Mouse (Mus musculus) E14TG2a.4 (cell line): ENCODE data around the gene Pcmt1.
"Not testable (repeated sequence)": the region's sequence is repeated elsewhere in the genome, so short reads cannot be mapped to it uniquely, and the experiment has no call there.

Experiments
- H3K27me3 ChIP-seq: 2 replicates; pipeline ENCODE4 v1.6.1; 2014; ENCODE audit warnings: low read length, control low read depth; ENCODE audit not compliant: insufficient read depth
- H3K36me3 ChIP-seq: 2 replicates; pipeline ENCODE4 v1.6.1; 2014; ENCODE audit warnings: low read length, control low read depth; ENCODE audit not compliant: insufficient read depth
- H3K4me1 ChIP-seq: replicated peaks from 2 replicates; pipeline ENCODE4 v1.6.1; 2014; ENCODE audit warnings: low read depth, low read length, control low read depth
- H3K4me3 ChIP-seq: replicated peaks from 2 replicates; pipeline ENCODE4 v1.5.1; 2014; ENCODE audit warnings: mild to moderate bottlenecking, low read length
- H3K9me3 ChIP-seq: 2 replicates; pipeline ENCODE4 v1.6.1; 2014; ENCODE audit warnings: low read length, control low read depth
- CTCF ChIP-seq: conservative IDR thresholded peaks from 2 replicates; pipeline ENCODE4 v1.5.1; 2014; ENCODE audit warnings: low read length
- NANOG ChIP-seq: IDR thresholded peaks from 2 replicates; pipeline ENCODE4 v1.6.1; 2014; ENCODE audit warnings: borderline replicate concordance, low read length, mixed read lengths
- POU5F1 ChIP-seq: IDR thresholded peaks from 2 replicates; pipeline ENCODE4 v1.6.1; 2014; ENCODE audit warnings: low read length, borderline replicate concordance

Pcmt1 gene

DNA sequence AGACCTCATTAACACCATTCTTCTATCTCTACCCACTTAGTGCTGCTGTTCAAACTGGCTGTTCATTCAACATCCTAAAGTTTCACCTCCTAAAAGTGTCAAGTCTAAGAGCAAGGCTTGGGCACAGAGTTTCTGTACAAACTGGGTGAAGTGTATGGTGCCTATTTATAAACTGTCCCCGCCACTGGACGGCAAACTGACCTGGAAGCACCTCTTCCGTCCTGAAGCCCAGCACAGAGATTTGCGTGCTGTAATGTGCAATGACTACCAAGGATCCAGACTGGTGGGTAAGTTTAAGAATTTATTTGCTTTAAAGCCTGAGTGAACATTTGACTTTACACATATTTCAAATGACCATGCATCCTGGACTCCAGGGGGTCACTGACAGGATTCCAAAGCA lies 51.8 kb downstream of the Pcmt1 start:
- peaks cover 23% of the 10 kb centered on the region for H3K4me1 ChIP-seq
- H3K9me3 ChIP-seq = no peaks in the 10 kb centered on the region
- no peak overlapping the region for H3K4me3 ChIP-seq
- peaks cover 73% of the 10 kb centered on the region for H3K36me3 ChIP-seq
- TF ChIP-seq NANOG = no peak
- no peak for TF ChIP-seq POU5F1
- no peak for TF ChIP-seq CTCF
- no peaks in the 10 kb centered on the region for H3K27me3 ChIP-seq

DNA sequence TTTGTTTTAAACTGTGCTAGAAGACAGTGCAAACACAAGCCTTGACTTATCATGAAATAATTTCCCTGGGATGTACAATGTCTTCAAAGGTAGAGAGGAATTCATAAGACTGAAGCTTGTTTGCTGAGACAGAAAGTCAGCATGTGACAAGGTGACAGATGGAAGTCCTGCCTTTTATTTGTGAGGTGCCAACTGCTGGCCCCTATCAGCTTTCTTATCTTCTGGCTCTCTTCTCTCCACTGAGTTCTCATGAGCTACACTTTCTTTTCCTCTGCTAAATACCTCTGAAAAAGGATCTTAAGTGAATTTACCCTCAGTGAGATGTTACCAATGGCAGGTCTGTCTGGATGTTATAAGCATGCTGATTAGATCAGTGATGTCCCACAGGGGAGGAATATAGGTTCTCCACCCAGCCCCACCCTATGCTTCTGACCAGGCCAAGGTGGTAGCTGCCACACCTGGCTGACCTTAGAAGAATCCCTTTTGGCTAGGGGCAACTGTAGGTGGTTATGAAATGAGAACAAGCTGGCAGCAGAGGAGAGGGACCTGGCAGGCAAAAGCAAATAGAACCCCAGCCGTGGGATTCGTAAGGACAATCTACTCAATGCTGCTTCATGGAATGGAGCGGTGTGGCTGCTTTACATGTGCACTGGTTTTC lies 56.9 kb downstream of the Pcmt1 start:
- TF ChIP-seq CTCF (no peak), NANOG (no peak), POU5F1 (no peak)
- Histone ChIP-seq H3K4me3 (no peak overlapping the region), H3K36me3 (peaks cover 62% of the 10 kb centered on the region), H3K27me3 (no peaks in the 10 kb centered on the region), H3K4me1 (peaks cover 48% of the 10 kb centered on the region), H3K9me3 (no peaks in the 10 kb centered on the region)

DNA sequence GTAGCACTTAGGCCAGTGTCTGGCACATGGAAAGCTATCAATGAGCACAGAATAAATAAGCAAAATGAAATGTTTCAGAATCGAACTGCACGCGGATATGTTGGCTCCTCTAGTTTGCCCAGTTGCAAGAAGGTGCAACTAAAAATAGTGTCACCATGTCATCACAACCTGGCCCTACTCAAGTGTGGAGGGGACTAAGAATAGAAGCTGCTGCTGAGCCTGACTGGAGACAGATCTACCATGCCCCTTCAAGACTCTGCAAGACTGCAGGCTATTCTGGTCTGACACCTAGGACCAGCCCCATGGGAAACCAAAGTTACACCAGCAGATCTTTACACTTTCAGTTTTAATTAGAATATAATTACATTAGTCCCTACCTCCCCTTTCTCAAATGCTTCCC lies 58.6 kb downstream of the Pcmt1 start:
- H3K9me3 ChIP-seq = no peaks in the 10 kb centered on the region
- H3K27me3 ChIP-seq = no peaks in the 10 kb centered on the region
- H3K4me3 ChIP-seq = no peak overlapping the region
- peaks cover 48% of the 10 kb centered on the region for H3K36me3 ChIP-seq
- TF ChIP-seq POU5F1 (no peak), NANOG (no peak), CTCF (no peak)
- peaks cover 43% of the 10 kb centered on the region for H3K4me1 ChIP-seq

DNA sequence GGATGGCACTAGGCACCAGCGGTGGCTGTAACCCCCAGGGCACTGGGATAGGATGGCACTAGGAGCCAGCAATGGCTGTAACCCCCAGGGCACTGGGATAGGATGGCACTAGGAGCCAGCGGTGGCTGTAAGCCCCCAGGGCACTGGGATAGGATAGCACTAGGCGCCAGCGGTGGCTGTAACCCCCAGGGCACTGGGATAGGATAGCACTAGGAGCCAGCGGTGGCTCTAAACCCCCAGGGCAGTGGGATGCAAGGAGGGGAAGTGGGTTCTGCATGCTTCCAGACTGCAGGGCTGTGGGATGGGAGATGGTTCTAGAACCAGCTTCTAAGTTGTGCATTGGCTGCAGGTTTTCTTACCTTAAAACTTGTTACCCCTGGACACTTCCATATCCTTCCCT lies 60.2 kb downstream of the Pcmt1 start:
- H3K4me1 ChIP-seq = peaks cover 43% of the 10 kb centered on the region
- TF ChIP-seq CTCF (no peak), NANOG (no peak), POU5F1 (no peak)
- no peak overlapping the region; the same call in none of the 2 replicates for H3K4me3 ChIP-seq
- H3K36me3 ChIP-seq = peaks cover 34% of the 10 kb centered on the region
- no peaks in the 10 kb centered on the region for H3K27me3 ChIP-seq
- H3K9me3 ChIP-seq = no peaks in the 10 kb centered on the region

DNA sequence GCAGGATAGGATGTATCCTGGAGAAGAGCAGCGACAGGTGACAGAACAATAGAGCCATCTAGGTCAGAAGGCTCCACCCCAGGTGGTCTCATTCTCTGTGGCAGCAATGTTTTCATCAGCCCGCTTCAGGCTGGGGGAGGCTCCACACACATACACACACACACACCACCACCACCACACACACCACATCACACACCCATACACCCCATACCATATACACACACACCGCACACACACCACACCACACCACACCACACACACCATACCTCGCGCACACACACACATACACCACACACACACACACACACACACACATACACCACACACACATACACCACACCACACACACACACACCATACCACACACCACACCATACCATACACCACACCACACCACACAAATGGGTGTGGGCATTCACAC lies 61.1 kb downstream of the Pcmt1 start:
- no peaks in the 10 kb centered on the region for H3K27me3 ChIP-seq
- no peaks in the 10 kb centered on the region for H3K9me3 ChIP-seq
- peak; percentile 65 for TF ChIP-seq NANOG
- no peak for TF ChIP-seq POU5F1
- H3K36me3 ChIP-seq = peaks cover 31% of the 10 kb centered on the region
- peaks cover 43% of the 10 kb centered on the region for H3K4me1 ChIP-seq
- no peak overlapping the region for H3K4me3 ChIP-seq

DNA sequence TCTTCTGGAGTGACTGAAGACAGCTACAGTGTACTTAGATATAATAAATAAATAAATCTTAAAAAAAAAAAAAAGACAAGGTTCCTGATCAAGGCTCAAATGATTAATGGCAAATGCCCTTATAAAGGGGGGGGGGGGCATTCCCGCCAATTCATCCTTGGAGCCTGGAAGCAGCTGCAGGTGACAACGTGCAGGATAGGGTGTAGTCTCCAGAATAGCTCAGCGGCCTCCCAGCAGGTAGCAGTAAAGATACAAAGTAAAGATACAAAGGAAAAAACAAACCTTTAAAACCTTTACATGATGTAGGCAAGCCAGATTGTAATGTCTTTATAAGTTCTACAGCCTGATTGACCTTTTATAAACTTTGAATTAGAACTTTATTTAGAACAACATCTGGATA lies 63.4 kb downstream of the Pcmt1 start:
- not testable (repeated sequence) for H3K27me3 ChIP-seq, H3K9me3 ChIP-seq
- TF ChIP-seq CTCF = 0 out of 2 replicates have a peak, but pooled peaks have one; percentile 6
- Histone ChIP-seq H3K4me1 (peaks cover 47% of the 10 kb centered on the region), H3K4me3 (peak overlapping the region; percentile 85), H3K36me3 (peaks cover 10% of the 10 kb centered on the region)

DNA sequence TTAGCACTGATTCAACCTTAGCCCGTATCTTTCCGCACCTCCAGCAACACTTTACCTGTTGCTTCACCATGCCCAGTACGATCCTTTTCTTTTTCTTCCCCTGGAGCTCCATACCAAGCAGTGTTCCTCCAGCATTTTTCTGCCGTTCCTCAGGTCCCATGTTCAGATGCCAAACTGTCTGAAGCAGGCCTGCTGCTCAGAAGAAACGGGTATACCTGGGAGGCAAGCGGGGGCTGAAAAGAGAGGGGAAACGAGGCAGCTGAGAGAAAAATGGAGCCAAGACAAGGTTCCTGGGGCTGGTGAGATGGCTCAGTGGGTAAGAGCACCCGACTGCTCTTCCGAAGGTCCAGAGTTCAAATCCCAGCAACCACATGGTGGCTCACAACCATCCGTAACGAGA lies 63.8 kb downstream of the Pcmt1 start:
- H3K4me3 ChIP-seq = peak overlapping the region; percentile 85
- H3K27me3 ChIP-seq, H3K9me3 ChIP-seq, H3K36me3 ChIP-seq: not testable (repeated sequence)
- peaks cover 47% of the 10 kb centered on the region for H3K4me1 ChIP-seq

DNA sequence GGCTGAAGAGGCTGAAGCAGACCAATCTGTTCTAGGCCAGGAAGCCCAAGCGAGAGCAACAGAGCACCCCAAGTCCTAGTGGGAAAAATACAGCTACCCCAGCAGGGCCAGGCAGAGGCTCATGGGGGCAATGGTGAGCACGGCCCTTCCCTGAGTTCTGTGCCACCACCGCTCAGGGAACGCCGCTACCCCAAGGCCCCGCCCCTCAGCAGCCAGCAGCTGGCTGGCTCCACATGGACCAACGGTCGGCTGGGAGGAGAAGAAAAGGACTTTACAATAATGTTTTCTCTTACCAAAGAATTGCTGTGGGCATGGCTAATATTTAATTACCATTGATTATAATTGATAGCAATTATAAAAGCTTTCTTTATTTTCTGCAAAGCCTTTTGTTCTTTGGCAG lies 66.1 kb downstream of the Pcmt1 start:
- Histone ChIP-seq H3K27me3 (no peaks in the 10 kb centered on the region), H3K4me1 (peaks cover 41% of the 10 kb centered on the region), H3K4me3 (peak overlapping the region; percentile 85), H3K9me3 (no peaks in the 10 kb centered on the region), H3K36me3 (peaks cover 15% of the 10 kb centered on the region)
- TF ChIP-seq CTCF (peak; percentile 16), POU5F1 (no peak), NANOG (no peak)

DNA sequence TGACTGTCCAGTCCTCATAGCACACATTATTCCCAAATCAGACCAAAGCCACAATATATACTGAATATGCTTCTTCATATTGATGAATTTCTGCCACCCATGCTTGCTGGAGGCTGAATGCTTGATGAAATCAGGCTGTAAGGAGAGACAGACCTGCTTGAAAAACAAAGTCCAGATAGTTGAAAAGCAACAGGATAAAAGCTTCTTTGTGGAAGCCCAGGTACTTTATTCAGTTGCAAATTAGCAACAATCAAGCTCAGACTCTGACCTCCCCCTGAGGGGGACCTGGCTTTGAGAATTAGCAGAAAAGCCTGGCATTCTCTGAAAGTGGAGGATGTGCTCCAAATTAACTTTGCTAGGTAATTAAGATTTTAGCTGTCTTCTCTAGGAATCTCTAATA lies 68.7 kb downstream of the Pcmt1 start:
- H3K27me3 ChIP-seq, H3K9me3 ChIP-seq: not testable (repeated sequence)
- peak; percentile 45; the same call in 1 of the 2 replicates for TF ChIP-seq POU5F1
- peak; percentile 93 for TF ChIP-seq NANOG
- H3K4me3 ChIP-seq = peak overlapping the region; percentile 50
- peaks cover 40% of the 10 kb centered on the region for H3K36me3 ChIP-seq
- peaks cover 41% of the 10 kb centered on the region for H3K4me1 ChIP-seq
